Mouse (Mus musculus) T-helper 1 cell (primary cell): Measurements from ENCODE around the gene Cetn3.

Source experiments
- in situ Hi-C: fragments of 300-600 bp; cut with MboI, MseI; formaldehyde crosslinking; loops from one replicate; pipeline ENCODE4 v1.15.1; 2025; ENCODE audit warnings: high pct_unique_total_duplicates

Cetn3 gene

GRCm38 (mm10) chr13:81803713-81804112, 20.8 kb downstream of the Cetn3 start:
- in situ Hi-C loops = loop anchor here (25.0 kb wide), 1 partner anchor 1834 kb away; no protein-coding TSS in a partner anchor

DNA sequence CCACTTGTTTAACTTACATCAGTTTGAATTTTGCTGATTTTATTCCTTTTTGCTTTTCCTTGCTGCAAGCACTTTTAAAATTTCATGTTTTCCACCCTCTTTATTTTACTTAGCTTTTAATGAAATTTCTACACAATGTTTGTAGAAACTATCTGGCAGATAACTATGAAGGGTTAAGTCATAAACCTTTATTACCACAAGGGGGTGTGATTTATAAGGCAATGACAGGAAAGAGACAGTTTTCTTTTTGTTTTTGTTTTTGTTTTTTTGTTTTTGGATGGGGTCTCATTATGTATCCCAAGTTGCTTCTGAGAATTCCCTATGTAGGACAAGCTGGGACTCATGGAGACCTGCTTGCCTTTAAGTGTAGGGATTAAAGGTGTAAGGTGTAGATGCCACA, 39.9 kb downstream of the Cetn3 start:
- in situ Hi-C loops = loop anchor here (25.0 kb wide), 1 partner anchor 1815 kb away; no protein-coding TSS in a partner anchor

- in situ Hi-C loops = loop anchor here (25.0 kb wide), 1 partner anchor 1813 kb away; no protein-coding TSS in a partner anchor
These were observed 41.9 kb downstream of the Cetn3 start for GRCm38 (mm10) chr13:81824576-81825330.

GRCm38 (mm10) chr13:81828486-81828885, 45.6 kb downstream of the Cetn3 start:
- in situ Hi-C loops = no loop called here

DNA sequence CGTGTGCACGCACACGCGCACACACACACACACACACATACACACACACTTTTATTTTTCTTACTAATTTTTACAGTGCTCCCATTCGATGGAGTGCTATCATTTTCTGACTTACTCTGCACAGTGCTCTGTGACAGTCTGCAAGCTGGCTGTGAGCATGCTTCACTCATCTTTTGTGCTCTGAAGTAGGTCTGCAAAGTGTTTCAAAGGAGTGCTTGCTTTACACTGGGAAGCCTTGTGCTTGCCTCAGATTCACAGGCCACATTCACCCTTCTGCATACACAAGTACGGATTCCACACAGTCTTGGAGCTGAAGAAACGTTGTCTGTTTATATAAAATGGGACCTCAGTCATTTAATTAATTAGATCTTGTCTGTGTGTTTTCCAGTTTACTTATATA, 49.0 kb downstream of the Cetn3 start:
- in situ Hi-C loops = no loop called here

DNA sequence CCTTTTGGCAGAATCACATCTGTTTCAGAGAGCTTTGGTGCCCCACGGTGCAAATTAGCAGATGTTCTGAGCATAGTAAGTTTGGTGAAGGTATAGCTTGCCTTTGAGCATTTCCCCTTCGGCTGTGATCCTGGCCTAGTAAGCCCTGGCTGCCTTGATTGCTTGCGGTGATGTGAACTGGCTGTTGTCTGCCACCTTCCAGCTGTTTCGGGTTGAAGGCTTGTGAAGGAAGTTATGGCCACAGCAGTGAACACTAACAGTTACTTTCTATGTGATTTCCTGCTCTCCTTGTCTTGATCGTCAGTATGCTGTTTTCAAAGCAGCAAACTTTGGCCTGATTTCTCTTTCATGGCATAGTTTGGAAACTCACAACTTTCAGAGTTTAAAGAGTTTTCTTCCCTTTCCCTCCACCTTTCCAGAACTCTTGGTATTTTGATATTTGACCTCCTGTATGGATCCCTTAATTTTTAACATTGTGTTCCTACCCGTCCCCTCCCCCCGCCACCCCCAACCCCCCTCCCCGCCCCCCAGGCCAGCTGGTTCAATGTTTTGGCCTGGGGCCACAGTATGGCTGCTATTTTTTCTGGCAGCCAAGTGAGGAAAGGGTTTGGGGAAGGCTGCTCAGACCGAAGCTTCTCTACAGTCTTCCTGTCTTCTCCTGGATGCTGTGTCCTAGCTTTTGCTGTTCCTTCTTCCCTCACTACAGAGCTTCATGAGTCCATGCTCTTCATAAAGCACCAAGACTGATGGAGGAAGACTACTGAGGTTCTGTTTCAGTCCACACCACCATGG, 53.7 kb downstream of the Cetn3 start:
- in situ Hi-C loops = no loop called here

- in situ Hi-C loops = no loop called here
These were observed 55.1 kb downstream of the Cetn3 start for GRCm38 (mm10) chr13:81838016-81838415.

GRCm38 (mm10) chr13:81838948-81839347, 56.1 kb downstream of the Cetn3 start:
- in situ Hi-C loops = no loop called here

DNA sequence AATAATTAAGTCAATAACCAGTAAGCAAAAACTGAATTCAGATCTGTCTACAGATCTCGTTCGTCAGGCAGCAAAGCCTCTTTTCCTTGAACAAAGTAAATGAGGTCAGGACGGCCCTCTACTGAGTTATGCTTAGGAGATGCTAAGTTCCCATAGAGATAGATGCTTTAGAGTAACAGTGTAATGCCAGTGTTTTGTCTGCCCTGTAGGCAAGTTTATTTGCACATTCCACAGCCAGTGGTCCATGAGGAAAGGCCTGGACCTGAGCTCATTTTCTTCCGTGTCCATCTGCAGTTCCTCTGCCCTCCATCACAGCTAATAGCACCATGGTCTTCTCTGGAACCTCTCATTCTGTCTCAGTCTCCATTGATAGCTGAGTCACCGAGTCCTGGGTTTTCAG, 57.4 kb downstream of the Cetn3 start:
- in situ Hi-C loops = no loop called here

GRCm38 (mm10) chr13:81840646-81841045, 57.8 kb downstream of the Cetn3 start:
- in situ Hi-C loops = no loop called here

GRCm38 (mm10) chr13:81842278-81842677, 59.4 kb downstream of the Cetn3 start:
- in situ Hi-C loops = no loop called here
